Mouse (Mus musculus): ENCODE results near the gene Ube4a. TPM values are rescaled to one million over a fixed set of nuclear protein-coding genes. Genes with fewer than 3 reads are reported as not detected.
"Not testable (repeated sequence)": the region's sequence is repeated elsewhere in the genome, so short reads cannot be mapped to it uniquely, and the experiment has no call there.

Gene Ube4a
- total RNA-seq, 2 experiments from 2014 or later = 28.9 to 39.4 TPM

- DNase-seq = no peak
- intact Hi-C loops (cut with DNase I) = no loop called here
These were observed 16.7 kb upstream of the Ube4a start for GRCm38 (mm10) chr9:44982081-44982480.

GRCm38 (mm10) chr9:44981676-44982075 lies 16.3 kb upstream of the Ube4a start, which contains the start of gene Cd3d:
TSS of gene Cd3d (plus strand) at chr9:44981786.
- no peak for DNase-seq
- intact Hi-C loops (cut with DNase I) = no loop called here

- no peak for DNase-seq
- intact Hi-C loops (cut with DNase I) = no loop called here
These were observed 15.7 kb upstream of the Ube4a start for GRCm38 (mm10) chr9:44981104-44981503.

GRCm38 (mm10) chr9:44980242-44980641 lies 14.8 kb upstream of the Ube4a start, which contains the start of gene Cd3g:
TSS of gene Cd3g (minus strand) at chr9:44980431.
- intact Hi-C loops (cut with DNase I) = no loop called here
- DNase-seq = no peak

GRCm38 (mm10) chr9:44979806-44980205 lies 14.4 kb upstream of the Ube4a start:
- intact Hi-C loops (cut with DNase I) = no loop called here
- no peak for DNase-seq

GRCm38 (mm10) chr9:44977813-44978212 lies 12.4 kb upstream of the Ube4a start:
- no peak for DNase-seq
- intact Hi-C loops (cut with DNase I) = no loop called here

- no peak for DNase-seq
- intact Hi-C loops (cut with DNase I) = no loop called here
These were observed 4.0 kb upstream of the Ube4a start for GRCm38 (mm10) chr9:44969450-44969849.

GRCm38 (mm10) chr9:44967763-44968162 lies 2.4 kb upstream of the Ube4a start:
- intact Hi-C loops (cut with DNase I) = loop anchor here (1.0 kb wide), 1 partner anchor 129 kb away; no protein-coding TSS in a partner anchor
- not testable (repeated sequence) for DNase-seq

GRCm38 (mm10) chr9:44966815-44967242 lies 1.4 kb upstream of the Ube4a start:
- DNase-seq = peak; percentile 70 to 78
- intact Hi-C loops (cut with DNase I) = loop anchor here (1.0 kb wide), 1 partner anchor 129 kb away; no protein-coding TSS in a partner anchor

- DNase-seq = no peak
- intact Hi-C loops (cut with DNase I) = no loop called here
These were observed 550 bp upstream of the Ube4a start for GRCm38 (mm10) chr9:44965833-44966466.

- intact Hi-C loops (cut with DNase I) = no loop called here
- no peak for DNase-seq
These were observed 11.0 kb downstream of the Ube4a start for GRCm38 (mm10) chr9:44954432-44954831.

GRCm38 (mm10) chr9:44947836-44948235 lies 17.6 kb downstream of the Ube4a start:
- DNase-seq = no peak

GRCm38 (mm10) chr9:44946185-44946695 lies 19.2 kb downstream of the Ube4a start:
- DNase-seq = no peak
- intact Hi-C loops (cut with DNase I) = loop anchor here (10.0 kb wide), 1 partner anchor 311 kb away; no protein-coding TSS in a partner anchor

More at GRCm38 (mm10) chr9:44947836-44948235, 17.6 kb downstream of the Ube4a start:
- intact Hi-C loops (cut with DNase I) = loop anchor here (10.0 kb wide), 1 partner anchor 313 kb away; no protein-coding TSS in a partner anchor

GRCm38 (mm10) chr9:44942421-44942820 lies 23.0 kb downstream of the Ube4a start:
- DNase-seq = peak in 1 of 2 experiments; percentile 28
- intact Hi-C loops (cut with DNase I) = loop anchor here (10.0 kb wide), 1 partner anchor 308 kb away; no protein-coding TSS in a partner anchor

- DNase-seq = peak; percentile 17 to 28
- intact Hi-C loops (cut with DNase I) = loop anchor here (10.0 kb wide), 1 partner anchor 307 kb away; no protein-coding TSS in a partner anchor
These were observed 23.6 kb downstream of the Ube4a start for GRCm38 (mm10) chr9:44941756-44942155.

- intact Hi-C loops (cut with DNase I) = loop anchor here (5.0 kb wide), 1 partner anchor 41 kb away; no protein-coding TSS in a partner anchor
- no peak for DNase-seq
These were observed 43.9 kb downstream of the Ube4a start for GRCm38 (mm10) chr9:44921543-44921942.

- DNase-seq = peak in 1 of 2 experiments; percentile 19
- intact Hi-C loops (cut with DNase I) = loop anchor here (5.0 kb wide), 1 partner anchor 41 kb away; no protein-coding TSS in a partner anchor
These were observed 44.3 kb downstream of the Ube4a start for GRCm38 (mm10) chr9:44921123-44921468.

GRCm38 (mm10) chr9:44920374-44921122 lies 44.9 kb downstream of the Ube4a start, which contains the start of gene Atp5l:
TSS of gene Atp5l (minus strand) at chr9:44920742.
- DNase-seq = peak; percentile 79 to 80
- intact Hi-C loops (cut with DNase I) = loop anchor here (5.0 kb wide), 1 partner anchor 42 kb away; no protein-coding TSS in a partner anchor

- intact Hi-C loops (cut with DNase I) = loop anchor here (5.0 kb wide), 2 partner anchors 37 to 43 kb away; partner anchors contain the start of gene Kmt2a
- DNase-seq = no peak
These were observed 45.8 kb downstream of the Ube4a start for GRCm38 (mm10) chr9:44919606-44920005.

- intact Hi-C loops (cut with DNase I) = loop anchor here (5.0 kb wide), 1 partner anchor 34 kb away; the partner anchor contains the start of gene Kmt2a
- no peak for DNase-seq
These were observed 49.2 kb downstream of the Ube4a start for GRCm38 (mm10) chr9:44916196-44916595.

Data from gastrocnemius, postnatal 36 days (tissue).